Mouse (Mus musculus): Measurements from ENCODE around the gene Nae1.

DNA sequence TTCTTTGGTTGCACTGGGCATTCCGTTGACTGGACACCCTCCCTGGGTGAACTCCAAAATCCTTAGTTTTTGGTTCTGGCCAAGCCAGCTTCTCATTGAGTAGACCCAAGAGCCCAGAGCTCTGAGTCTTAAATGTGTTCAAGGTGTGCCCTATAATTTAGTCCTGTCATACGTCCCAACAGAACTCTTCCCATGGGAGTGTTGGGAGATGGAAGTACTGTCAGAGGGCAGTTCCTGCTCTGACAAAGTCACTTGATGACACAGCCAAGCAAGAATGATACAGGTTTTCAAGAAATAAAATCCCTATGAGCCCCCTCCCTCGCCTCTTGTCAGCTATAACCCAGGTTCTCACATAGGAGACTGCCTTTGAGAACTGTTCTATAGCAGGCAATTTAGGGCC, 24.3 kb downstream of the Nae1 start:
- no peak for TF ChIP-seq CTCF (conservative IDR thresholded peaks at IDR 0.05; ENCODE audit: low read length)
- no peak for TF ChIP-seq NANOG (IDR thresholded peaks at IDR 0.05; ENCODE audit: borderline replicate concordance, low read length)
- TF ChIP-seq POU5F1 (IDR thresholded peaks at IDR 0.05; ENCODE audit: borderline replicate concordance, low read length), result no peak

Measured in E14TG2a.4 (cell line).